ENCODE assay signal across 16 mouse cellular contexts in genomic region chr2:22741222-22741621, GRCm38 (mm10). TPM values are rescaled to one million over a fixed set of nuclear protein-coding genes. Genes with fewer than 3 reads are reported as not detected.
DNase-seq lines count a peak whose midpoint lies in the region; ATAC-seq and TF ChIP-seq lines count a peak whose summit lies in the region.
"Had no signal": no experiment of that assay in that cellular context is flagged by ENCODE, and none has a peak within 500 bp of the region (broad histone marks: within the 10 kb centered on the region; RNA-seq: fewer than 3 reads in every experiment).

No protein-coding gene starts in this region.

- DNase-seq in forebrain, postnatal 0 days = no peak
- no peak for DNase-seq in liver, embryonic 14.5 days (ENCODE audit: low read depth in 3 of 3, low spot score in 3 of 3)
- DNase-seq in gastrocnemius, adult 18-20 months (ENCODE audit: low spot score) = no peak
- DNase-seq: adrenal gland, adult 2 months; embryo, embryonic 11 days; heart, adult 11 months; heart, postnatal 4 days; kidney, postnatal 4 days; lung, adult 18-20 months; right cerebral cortex, postnatal 4 days had no signal

- no peak overlapping the region for H3K9ac ChIP-seq in forebrain, postnatal 0 days
- no peak overlapping the region for H3K9ac ChIP-seq in forebrain, embryonic 12.5 days
- H3K9ac ChIP-seq in liver, embryonic 14.5 days (replicated peaks) = no peak overlapping the region
- H3K9ac ChIP-seq in liver, embryonic 12.5 days = no peak overlapping the region
- H3K9ac ChIP-seq: forebrain, embryonic 13.5 days had no signal

- WGBS in forebrain, postnatal 0 days = 70% methylated on average over 3 of the region's 3 CpGs
- 72% methylated on average over 3 of the region's 3 CpGs for WGBS in forebrain, embryonic 12.5 days
- 36% methylated on average over 3 of the region's 3 CpGs for WGBS in liver, embryonic 14.5 days (ENCODE audit: insufficient replicate concordance)
- 49% methylated on average over 3 of the region's 3 CpGs for WGBS in liver, embryonic 12.5 days (ENCODE audit: insufficient replicate concordance)
- WGBS in bone marrow, adult 2 months = 74% methylated on average over 3 of the region's 3 CpGs

- H3K4me2 ChIP-seq in forebrain, postnatal 0 days (ENCODE audit: low read depth) = no peak overlapping the region
- H3K4me2 ChIP-seq in forebrain, embryonic 12.5 days = no peak overlapping the region
- H3K4me2 ChIP-seq in liver, embryonic 14.5 days (ENCODE audit: low read depth) = no peak overlapping the region
- H3K4me2 ChIP-seq in liver, embryonic 12.5 days = no peak overlapping the region
- H3K4me2 ChIP-seq: forebrain, embryonic 13.5 days had no signal

- ATAC-seq in forebrain, postnatal 0 days = no peak
- ATAC-seq in forebrain, embryonic 12.5 days (ENCODE audit: low FRiP score) = no peak
- no peak for ATAC-seq in liver, embryonic 14.5 days (ENCODE audit: insufficient read depth)
- no peak for ATAC-seq in liver, embryonic 12.5 days
- no peak for ATAC-seq in erythroid progenitor cell, adult 5-6 weeks (replicated peaks; ENCODE audit: low FRiP score, poor library complexity, severe bottlenecking)
- ATAC-seq: forebrain, embryonic 13.5 days had no signal

- H3K4me1 ChIP-seq in forebrain, postnatal 0 days (ENCODE audit: insufficient read depth) = no peaks in the 10 kb centered on the region
- H3K4me1 ChIP-seq in forebrain, embryonic 12.5 days = 0 out of 2 replicates have a peak, but pooled peaks cover 4% of the 10 kb centered on the region
- no peaks in the 10 kb centered on the region for H3K4me1 ChIP-seq in liver, embryonic 14.5 days (replicated peaks; ENCODE audit: control insufficient read depth in 2 of 2, insufficient read depth in 2 of 2, low read length in 1 of 2)
- H3K4me1 ChIP-seq in liver, embryonic 12.5 days = no peaks in the 10 kb centered on the region; the same call in none of the 2 replicates
- no peaks in the 10 kb centered on the region; the same call in 1 of the 2 replicates for H3K4me1 ChIP-seq in bone marrow, adult 2 months (ENCODE audit: control insufficient read depth, insufficient read depth, low read length)
- H3K4me1 ChIP-seq in embryonic fibroblast, embryonic 13.5 days (ENCODE audit: control insufficient read depth, insufficient read depth, low read length) = no peaks in the 10 kb centered on the region
- H3K4me1 ChIP-seq: forebrain, embryonic 13.5 days had no signal

- H3K4me3 ChIP-seq in forebrain, postnatal 0 days (ENCODE audit: low read depth, low read length) = no peak overlapping the region
- no peak overlapping the region for H3K4me3 ChIP-seq in forebrain, embryonic 12.5 days (replicated peaks)
- no peak overlapping the region for H3K4me3 ChIP-seq in liver, embryonic 14.5 days (ENCODE audit: insufficient read depth in 1 of 2, low read depth in 2 of 2, low read length in 2 of 2)
- H3K4me3 ChIP-seq in liver, embryonic 12.5 days = no peak overlapping the region
- H3K4me3 ChIP-seq in bone marrow, adult 2 months (replicated peaks; ENCODE audit: control insufficient read depth, low read depth, low read length) = no peak overlapping the region
- H3K4me3 ChIP-seq in embryonic fibroblast, embryonic 13.5 days (ENCODE audit: insufficient read depth, low read length) = no peak overlapping the region
- H3K4me3 ChIP-seq: forebrain, embryonic 13.5 days had no signal

- TF ChIP-seq CTCF in forebrain, postnatal 0 days (IDR thresholded peaks at IDR 0.05; ENCODE audit: low read depth) = peak; percentile 13; the same call in 1 of the 2 replicates
- TF ChIP-seq CTCF in liver, embryonic 14.5 days (IDR thresholded peaks at IDR 0.05; ENCODE audit: low read depth) = peak; percentile 55; the same call in 1 of the 2 replicates
- TF ChIP-seq CTCF in bone marrow, adult 2 months (IDR thresholded peaks at IDR 0.05; ENCODE audit: control insufficient read depth, insufficient read depth, low read length) = peak; percentile 82
- TF ChIP-seq CTCF in embryonic fibroblast, embryonic 13.5 days (IDR thresholded peaks at IDR 0.05; ENCODE audit: borderline replicate concordance, insufficient read depth, low read length) = peak; percentile 57; the same call in 1 of the 2 replicates

- TF ChIP-seq EP300 in liver, embryonic 14.5 days (IDR thresholded peaks at IDR 0.05; ENCODE audit: low read depth) = no peak

- no peak overlapping the region for H3K27ac ChIP-seq in forebrain, postnatal 0 days (ENCODE audit: low read depth, low read length)
- no peak overlapping the region for H3K27ac ChIP-seq in forebrain, embryonic 12.5 days
- no peak overlapping the region for H3K27ac ChIP-seq in liver, embryonic 14.5 days
- no peak overlapping the region for H3K27ac ChIP-seq in liver, embryonic 12.5 days
- H3K27ac ChIP-seq in bone marrow, adult 2 months (ENCODE audit: control insufficient read depth, insufficient read depth, low read depth, low read length, poor library complexity) = no peak overlapping the region
- no peak overlapping the region for H3K27ac ChIP-seq in embryonic fibroblast, embryonic 13.5 days (ENCODE audit: insufficient read depth, low read length)
- H3K27ac ChIP-seq: forebrain, embryonic 13.5 days had no signal

- no peaks in the 10 kb centered on the region for H3K9me3 ChIP-seq in forebrain, postnatal 0 days (ENCODE audit: low read length)
- H3K9me3 ChIP-seq in forebrain, embryonic 12.5 days = no peaks in the 10 kb centered on the region
- no peaks in the 10 kb centered on the region for H3K9me3 ChIP-seq in liver, embryonic 14.5 days (ENCODE audit: control insufficient read depth, low read length)
- no peaks in the 10 kb centered on the region for H3K9me3 ChIP-seq in liver, embryonic 12.5 days (replicated peaks)
- H3K9me3 ChIP-seq: forebrain, embryonic 13.5 days had no signal

- TF ChIP-seq POLR2A in bone marrow, adult 2 months (IDR thresholded peaks at IDR 0.05; ENCODE audit: borderline replicate concordance, control insufficient read depth, low read depth, low read length) = no peak
- no peak for TF ChIP-seq POLR2A in embryonic fibroblast, embryonic 13.5 days (IDR thresholded peaks at IDR 0.05; ENCODE audit: low read depth, low read length)

- H3K27me3 ChIP-seq in forebrain, postnatal 0 days (ENCODE audit: insufficient read depth, low read length) = no peaks in the 10 kb centered on the region
- H3K27me3 ChIP-seq in forebrain, embryonic 12.5 days = no peaks in the 10 kb centered on the region
- no peaks in the 10 kb centered on the region; the same call in 1 of the 2 replicates for H3K27me3 ChIP-seq in liver, embryonic 14.5 days (ENCODE audit: control insufficient read depth, insufficient read depth, low read length)
- peaks cover 8% of the 10 kb centered on the region for H3K27me3 ChIP-seq in liver, embryonic 12.5 days (replicated peaks)
- H3K27me3 ChIP-seq: forebrain, embryonic 13.5 days had no signal

- no peaks in the 10 kb centered on the region for H3K36me3 ChIP-seq in forebrain, postnatal 0 days (ENCODE audit: insufficient read depth)
- no peaks in the 10 kb centered on the region for H3K36me3 ChIP-seq in forebrain, embryonic 12.5 days (replicated peaks)
- H3K36me3 ChIP-seq in liver, embryonic 14.5 days (replicated peaks; ENCODE audit: control insufficient read depth, insufficient read depth, low read depth) = no peaks in the 10 kb centered on the region
- H3K36me3 ChIP-seq in liver, embryonic 12.5 days = no peaks in the 10 kb centered on the region

RNA-seq across cellular contexts. Expression of gene Apbb1ip, which starts 32.7 kb away (rescaled TPM):
- 0.15 and 0.19 TPM in 2 replicates for total RNA-seq in forebrain, postnatal 0 days (2014; rRNA removed)
- polyA plus RNA-seq in forebrain, postnatal 0 days (2015; fragmentation: Nextera tagmentation; extraction: Ambion mirVana) = 0.57 and 1.6 TPM in 2 replicates
- polyA plus RNA-seq in forebrain, embryonic 12.5 days (2016; fragmentation: Nextera tagmentation; extraction: Ambion mirVana) = 0.76 and 1.00 TPM in 2 replicates
- polyA plus RNA-seq in liver, embryonic 14.5 days (2012; rRNA removed) = 4.3 and 7.3 TPM in 2 replicates
- polyA plus RNA-seq in liver, embryonic 14.5 days (2014; fragmentation: Nextera tagmentation; extraction: Ambion mirVana) = 10.6 and 12.2 TPM in 2 replicates
- polyA plus RNA-seq in liver, embryonic 12.5 days (2016; fragmentation: Nextera tagmentation; extraction: Ambion mirVana) = 9.0 and 10.1 TPM in 2 replicates
- polyA plus RNA-seq in bone marrow, adult 2 months (2011; ENCODE audit: insufficient read depth, insufficient read length, low replicate concordance, missing spikeins) = 25.0 and 45.8 TPM in 2 replicates
- polyA plus RNA-seq in embryonic fibroblast, embryonic 13.5 days (2011; ENCODE audit: insufficient read length, low read depth, missing spikeins) = 34.8 and 40.6 TPM in 2 replicates
- 41.8 and 60.8 TPM in 2 replicates for total RNA-seq in erythroid progenitor cell, adult 5-6 weeks (2015; ENCODE audit: low replicate concordance)
- total RNA-seq in erythroid progenitor cell, adult 5-6 weeks (2017; ENCODE audit: low replicate concordance) = 7.2 and 16.9 TPM in 2 replicates
- 1 to 10 TPM; 1.3 to 2.0 TPM for total RNA-seq in gastrocnemius, adult 18-20 months (2021)

Comparison
In these comparisons a context has a peak if more than half of its experiments do, and no peak if none do; other contexts are left out.
1. CTCF ChIP-seq: peak in every context shown above with its lines; median percentile 82 in bone marrow, adult 2 months; 57 in embryonic fibroblast, embryonic 13.5 days; 55 in liver, embryonic 14.5 days; 13 in forebrain, postnatal 0 days.